Mouse (Mus musculus) heart, embryonic 16.5 days (tissue): ENCODE data around the gene Ext2. TPM values are rescaled to one million over a fixed set of nuclear protein-coding genes. Genes with fewer than 3 reads are reported as not detected.

Source experiments
- ATAC-seq: fragments of 200-750 bp; cut with Nextera tagmentation; replicated peaks from 2 replicates; pipeline ENCODE4 v1.8.0; 2017; ENCODE audit warnings: moderate number of reproducible peaks; ENCODE audit not compliant: insufficient read depth, low FRiP score; ENCODE audit errors: extremely low read depth
- H3K27ac ChIP-seq: fragments of 300-500 bp; sonication (generic); 2 replicates; pipeline ENCODE4 v1.5.1; 2014; ENCODE audit warnings: mild to moderate bottlenecking, low read length, control low read depth, moderate library complexity
- H3K27me3 ChIP-seq: fragments of 300-500 bp; sonication (generic); 2 replicates; pipeline ENCODE4 v1.6.1; 2014; ENCODE audit warnings: low read length, mixed read lengths; ENCODE audit not compliant: control insufficient read depth, insufficient read depth
- H3K36me3 ChIP-seq: fragments of 300-500 bp; sonication (generic); 2 replicates; pipeline ENCODE4 v1.6.1; 2014; ENCODE audit not compliant: control insufficient read depth, insufficient read depth
- H3K4me1 ChIP-seq: fragments of 300-500 bp; sonication (generic); 2 replicates; pipeline ENCODE4 v1.6.1; 2014; ENCODE audit warnings: low read length, mixed read lengths; ENCODE audit not compliant: control insufficient read depth, insufficient read depth
- H3K4me2 ChIP-seq: fragments of 300-500 bp; sonication (generic); 2 replicates; pipeline ENCODE4 v1.6.1; 2014; ENCODE audit warnings: low read depth, mild to moderate bottlenecking, control low read depth, low read length
- H3K4me3 ChIP-seq: fragments of 300-500 bp; sonication (generic); 2 replicates; pipeline ENCODE4 v1.5.1; 2014; ENCODE audit warnings: mild to moderate bottlenecking, control low read depth, low read length
- H3K9ac ChIP-seq: fragments of 300-500 bp; sonication (generic); 2 replicates; pipeline ENCODE4 v1.6.1; 2014; ENCODE audit warnings: low read length, control low read depth
- H3K9me3 ChIP-seq: fragments of 300-500 bp; sonication (generic); replicated peaks from 2 replicates; pipeline ENCODE4 v1.6.1; 2016; ENCODE audit warnings: low read length; ENCODE audit not compliant: control insufficient read depth
- WGBS: fragments of 180-500 bp; shearing (Covaris S2); extraction: QIAGEN DNeasy Blood & Tissue Kit; methylation state at CpG from one replicate; pipeline ENCODE4 v1.1.7; 2014; 5-methylcytosine and 5-hydroxymethylcytosine counted together
- polyA plus RNA-seq: library from polyadenylated mRNA; unstranded; fragments of >200 nt; fragmentation: Nextera tagmentation; extraction: Ambion mirVana; gene quantifications from 2 replicates; pipeline ENCODE4 v1.2.1, GENCODE M21; 2015

The Ext2 gene
- polyA plus RNA-seq = 70.1 and 70.6 TPM in 2 replicates

DNA sequence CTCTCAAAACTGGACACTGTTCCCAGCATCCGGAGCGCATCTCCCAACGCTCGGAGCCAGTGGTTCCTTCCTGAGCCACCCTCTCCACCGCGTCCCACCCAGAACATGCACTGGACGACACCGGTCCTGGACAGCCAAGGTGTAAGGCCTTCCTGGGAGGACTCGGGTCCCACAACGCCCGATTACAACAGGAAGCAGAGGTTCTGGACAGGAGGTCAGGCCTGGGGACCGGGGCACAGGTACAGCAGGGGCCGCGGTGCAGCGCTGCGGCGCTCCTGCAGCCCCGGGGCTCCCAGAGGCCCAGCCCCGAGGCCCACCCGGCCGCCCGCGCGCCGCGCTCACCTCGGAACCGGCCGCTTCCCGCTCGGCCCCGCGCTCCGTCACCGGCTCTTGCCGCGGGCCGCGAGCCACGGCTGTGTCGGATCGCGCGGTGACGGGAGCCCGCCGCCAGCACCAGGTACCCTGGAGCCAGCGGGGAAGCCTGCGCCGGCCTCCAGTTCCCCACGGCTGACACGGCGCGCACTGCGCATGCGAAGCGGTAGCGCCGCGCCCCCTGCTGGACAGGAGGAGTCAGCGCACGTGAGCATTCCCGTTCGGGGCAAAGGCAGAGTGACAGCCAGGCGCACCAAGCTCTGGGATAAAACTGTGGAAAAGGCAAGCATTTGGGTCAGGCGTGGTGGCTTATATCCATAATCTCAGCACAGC is at the start of gene Ext2:
Gene Ext2 (minus strand): TSS at position 524 of the 705 bp plus-strand sequence.
- Histone ChIP-seq H3K27ac (peak within 1 kb of the TSS; percentile 42; the same call in 1 of the 2 replicates), H3K4me1 (peaks cover 11% of the 10 kb centered on the region), H3K36me3 (peaks cover 2% of the 10 kb centered on the region; the same call in 1 of the 2 replicates), H3K9ac (peak within 1 kb of the TSS; percentile 97), H3K4me3 (peak within 1 kb of the TSS; percentile 97), H3K27me3 (no peaks in the 10 kb centered on the region), H3K9me3 (no peaks in the 10 kb centered on the region), H3K4me2 (peak within 1 kb of the TSS; percentile 86)
- WGBS = under 1% methylated on average over 66 of the region's 66 CpGs
- ATAC-seq = peak; percentile 92

DNA sequence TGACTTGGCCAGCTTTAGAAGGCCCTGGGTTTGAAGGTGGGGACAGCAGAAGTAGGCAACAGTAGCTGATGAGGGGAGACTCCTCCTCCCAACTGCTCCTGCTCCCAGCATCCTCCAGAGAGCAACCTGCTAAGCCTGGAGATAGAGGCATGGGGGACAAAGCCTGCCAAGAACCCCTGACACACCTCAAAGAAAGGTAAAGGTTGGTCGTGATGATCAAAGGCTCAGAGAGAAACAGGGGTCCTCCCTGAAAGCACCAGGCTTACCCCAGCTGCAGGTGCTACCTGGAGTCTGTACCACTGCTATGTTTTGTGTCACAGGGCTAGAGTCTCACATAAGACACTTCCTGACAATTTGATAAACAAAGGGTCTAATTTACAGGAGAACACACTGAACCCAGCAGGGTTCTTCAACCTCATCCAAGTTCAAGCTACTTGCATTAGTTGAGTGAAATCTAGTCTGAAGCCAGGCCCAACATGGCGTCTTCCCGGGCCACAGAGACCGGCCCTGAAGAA is 49.1 kb upstream of the Ext2 start:
- no peaks in the 10 kb centered on the region for H3K36me3 ChIP-seq
- no peak for ATAC-seq
- no peak overlapping the region for H3K4me2 ChIP-seq
- H3K9me3 ChIP-seq = no peaks in the 10 kb centered on the region
- H3K4me1 ChIP-seq = no peaks in the 10 kb centered on the region
- H3K27ac ChIP-seq = no peak overlapping the region
- no peak overlapping the region for H3K9ac ChIP-seq
- H3K4me3 ChIP-seq = no peak overlapping the region
- 88% methylated on average over 4 of the region's 4 CpGs for WGBS
- H3K27me3 ChIP-seq = peaks cover 8% of the 10 kb centered on the region; the same call in 1 of the 2 replicates

DNA sequence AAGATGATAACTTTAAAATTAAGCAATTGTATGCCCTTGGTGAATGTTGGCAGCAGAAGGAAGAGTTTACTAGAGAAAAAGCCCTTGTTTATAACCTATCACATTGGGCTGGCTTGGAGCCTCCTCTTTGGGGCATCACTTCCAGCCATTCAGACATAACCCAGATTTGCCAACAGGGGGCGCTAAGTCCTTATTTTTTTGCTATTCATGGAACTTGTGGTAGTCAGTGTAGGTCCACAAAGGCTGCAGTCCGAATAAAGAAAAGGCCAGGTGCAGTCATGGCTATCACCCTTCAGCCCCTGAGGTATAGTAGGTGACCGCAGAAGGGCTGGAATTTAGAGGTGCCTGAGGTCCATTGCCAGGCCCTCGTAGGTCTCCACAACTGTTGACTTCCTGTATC is 48.5 kb upstream of the Ext2 start:
- Histone ChIP-seq H3K27me3 (peaks cover 8% of the 10 kb centered on the region; the same call in 1 of the 2 replicates), H3K9me3 (no peaks in the 10 kb centered on the region), H3K27ac (no peak overlapping the region), H3K4me2 (no peak overlapping the region), H3K9ac (no peak overlapping the region), H3K36me3 (no peaks in the 10 kb centered on the region), H3K4me3 (no peak overlapping the region), H3K4me1 (no peaks in the 10 kb centered on the region)
- 36% methylated on average over 4 of the region's 4 CpGs for WGBS
- ATAC-seq = no peak

DNA sequence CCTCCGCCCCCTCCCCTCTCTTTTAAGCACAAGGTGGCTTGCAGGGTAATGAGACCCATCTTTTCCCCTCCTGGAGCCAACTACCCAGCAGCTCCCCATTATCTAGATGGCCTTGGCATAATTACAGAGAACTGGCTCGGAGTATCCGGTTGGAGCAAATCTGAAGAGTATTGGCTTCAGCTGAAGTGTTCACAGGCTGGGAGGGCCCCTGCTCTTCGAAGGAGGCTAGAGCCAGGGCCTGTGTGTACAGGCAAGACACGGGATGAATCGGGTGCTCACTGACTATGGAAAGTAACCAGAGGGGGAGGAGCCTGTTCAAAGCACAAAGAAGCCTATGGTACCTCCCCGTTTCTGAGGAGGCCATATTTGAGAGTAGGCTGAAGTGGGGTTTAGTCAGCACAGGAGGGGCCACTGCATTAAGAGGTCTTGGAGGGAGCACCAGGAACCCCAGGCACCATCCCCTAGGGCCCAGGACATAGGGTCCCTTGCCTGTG is 46.8 kb upstream of the Ext2 start, which contains the start of gene Accsl:
Gene Accsl (minus strand): TSS at position 51 of the 494 bp plus-strand sequence.
- Histone ChIP-seq H3K27me3 (peaks cover 8% of the 10 kb centered on the region; the same call in 1 of the 2 replicates), H3K9ac (no peak within 1 kb of the TSS), H3K4me1 (no peaks in the 10 kb centered on the region), H3K4me2 (no peak within 1 kb of the TSS), H3K4me3 (no peak within 1 kb of the TSS), H3K36me3 (no peaks in the 10 kb centered on the region), H3K9me3 (no peaks in the 10 kb centered on the region), H3K27ac (no peak within 1 kb of the TSS)
- WGBS = 63% methylated on average over 7 of the region's 7 CpGs
- no peak for ATAC-seq

- Histone ChIP-seq H3K27me3 (peaks cover 8% of the 10 kb centered on the region; the same call in 1 of the 2 replicates), H3K4me3 (no peak overlapping the region), H3K4me2 (no peak overlapping the region), H3K9me3 (no peaks in the 10 kb centered on the region), H3K4me1 (no peaks in the 10 kb centered on the region), H3K27ac (no peak overlapping the region), H3K36me3 (no peaks in the 10 kb centered on the region), H3K9ac (no peak overlapping the region)
- WGBS = 85% methylated on average over 11 of the region's 11 CpGs
- no peak for ATAC-seq
These were observed 46.2 kb upstream of the Ext2 start for GRCm38 (mm10) chr2:93868566-93868965.

GRCm38 (mm10) chr2:93863229-93863628 is 40.9 kb upstream of the Ext2 start:
- H3K27me3 ChIP-seq = peaks cover under 1% of the 10 kb centered on the region; the same call in 1 of the 2 replicates
- H3K4me3 ChIP-seq = no peak overlapping the region
- H3K4me1 ChIP-seq = no peaks in the 10 kb centered on the region
- H3K27ac ChIP-seq = no peak overlapping the region
- ATAC-seq = no peak
- no peaks in the 10 kb centered on the region for H3K36me3 ChIP-seq
- H3K9ac ChIP-seq = no peak overlapping the region
- H3K9me3 ChIP-seq = no peaks in the 10 kb centered on the region
- no peak overlapping the region for H3K4me2 ChIP-seq
- WGBS = 64% methylated on average over 4 of the region's 4 CpGs

- Histone ChIP-seq H3K27me3 (no peaks in the 10 kb centered on the region), H3K36me3 (no peaks in the 10 kb centered on the region), H3K9ac (no peak overlapping the region), H3K4me1 (no peaks in the 10 kb centered on the region), H3K4me3 (no peak overlapping the region), H3K9me3 (no peaks in the 10 kb centered on the region), H3K4me2 (no peak overlapping the region), H3K27ac (no peak overlapping the region)
- no peak for ATAC-seq
- 67% methylated on average over 12 of the region's 12 CpGs for WGBS
These were observed 36.5 kb upstream of the Ext2 start for GRCm38 (mm10) chr2:93858845-93859244.

DNA sequence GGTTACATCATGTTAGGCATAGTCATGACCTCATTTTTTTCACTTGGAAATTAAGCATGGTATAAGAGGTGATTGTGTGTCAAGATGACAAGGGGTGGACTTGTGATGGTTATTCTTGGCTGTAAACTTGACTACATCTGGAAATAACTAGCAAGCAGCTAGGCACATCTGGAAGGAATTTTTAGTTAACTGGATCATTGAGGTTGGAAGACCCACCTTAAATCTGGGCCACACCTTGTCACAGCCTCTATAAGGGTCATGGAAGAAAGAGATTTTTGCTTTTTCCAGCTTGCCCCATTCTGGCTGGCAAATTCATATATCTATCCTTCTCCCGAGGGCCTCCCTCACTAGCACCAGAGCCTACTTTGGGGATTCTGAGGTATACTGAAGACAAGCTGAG is 28.9 kb upstream of the Ext2 start:
- no peak for ATAC-seq
- Histone ChIP-seq H3K9me3 (no peaks in the 10 kb centered on the region), H3K4me1 (peaks cover 11% of the 10 kb centered on the region; the same call in 1 of the 2 replicates), H3K27ac (no peak overlapping the region), H3K9ac (no peak overlapping the region), H3K36me3 (0 out of 2 replicates have a peak, but pooled peaks cover 5% of the 10 kb centered on the region), H3K4me3 (no peak overlapping the region), H3K27me3 (no peaks in the 10 kb centered on the region), H3K4me2 (no peak overlapping the region)
- 88% methylated on average over 1 of the region's 1 CpGs for WGBS
